Comparison of ENCODE assay signal across 16 mouse cellular contexts in the genomic region with DNA sequence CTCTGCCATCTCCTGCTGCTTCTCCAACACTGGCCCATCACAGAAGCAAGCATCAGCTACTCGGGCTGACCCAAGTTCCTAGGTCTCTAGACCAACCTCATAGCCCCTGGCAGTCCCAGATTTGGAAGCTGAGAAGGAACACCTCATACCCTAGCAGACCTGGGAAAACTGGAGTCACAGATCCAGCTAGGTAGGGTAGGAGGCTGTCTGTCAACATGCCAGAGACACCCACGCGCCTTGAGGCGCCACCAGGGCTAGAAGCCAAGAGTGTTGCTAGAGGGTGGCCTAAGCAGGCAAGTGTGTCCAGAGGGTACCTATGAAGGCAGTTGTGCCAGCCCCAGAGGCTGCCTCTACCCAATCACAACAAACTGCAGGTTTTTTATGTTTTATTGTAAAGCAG. TPM values are rescaled to one million over a fixed set of nuclear protein-coding genes. Genes with fewer than 3 reads are reported as not detected.
DNase-seq lines count a peak whose midpoint lies in the region; ATAC-seq lines count a peak whose summit lies in the region.
"Had no signal": no experiment of that assay in that cellular context is flagged by ENCODE, and none has a peak within 500 bp of the region (broad histone marks: within the 10 kb centered on the region; RNA-seq: fewer than 3 reads in every experiment).

No protein-coding gene starts in this region.

- H3K4me1 ChIP-seq in stomach, embryonic 16.5 days (ENCODE audit: control insufficient read depth, insufficient read depth, low read length) = no peaks in the 10 kb centered on the region
- no peaks in the 10 kb centered on the region for H3K4me1 ChIP-seq in hindbrain, embryonic 11.5 days (replicated peaks; ENCODE audit: control insufficient read depth, insufficient read depth, low read length)
- H3K4me1 ChIP-seq: embryonic facial prominence, embryonic 13.5 days; forebrain, embryonic 13.5 days; heart, embryonic 15.5 days; limb, embryonic 12.5 days had no signal

- DNase-seq in layer of hippocampus, adult 11-12 months (ENCODE audit: low spot score) = peak; percentile 48
- DNase-seq in layer of hippocampus, adult 8-10 months (ENCODE audit: low spot score in 2 of 2) = no peak
- DNase-seq in cerebellum, adult 8-10 months = peak; percentile 72
- DNase-seq in cerebellum, postnatal 14 days = peak; percentile 62 to 67
- no peak for DNase-seq in thymus, postnatal 0 days (ENCODE audit: low spot score)
- DNase-seq in hindbrain, embryonic 11.5 days (ENCODE audit: low spot score) = no peak
- DNase-seq: adrenal gland, postnatal 36 days; lung, postnatal 36 days had no signal

- no peak overlapping the region for H3K4me2 ChIP-seq in stomach, embryonic 16.5 days (ENCODE audit: low read depth, low read length)
- no peak overlapping the region for H3K4me2 ChIP-seq in hindbrain, embryonic 11.5 days (replicated peaks; ENCODE audit: low read depth, low read length)
- H3K4me2 ChIP-seq: embryonic facial prominence, embryonic 13.5 days; forebrain, embryonic 13.5 days; heart, embryonic 15.5 days; hindbrain, embryonic 14.5 days; limb, embryonic 12.5 days; midbrain, embryonic 11.5 days had no signal

- H3K36me3 ChIP-seq in stomach, embryonic 16.5 days (ENCODE audit: control insufficient read depth, insufficient read depth, low read length) = peaks cover 38% of the 10 kb centered on the region; the same call in 1 of the 2 replicates
- H3K36me3 ChIP-seq in hindbrain, embryonic 11.5 days (ENCODE audit: control insufficient read depth, insufficient read depth, low read length) = peaks cover 18% of the 10 kb centered on the region; the same call in 1 of the 2 replicates

- WGBS in stomach, embryonic 16.5 days = 87% methylated on average over 4 of the region's 4 CpGs
- 91% methylated on average over 4 of the region's 4 CpGs for WGBS in hindbrain, embryonic 11.5 days

- no peak overlapping the region for H3K4me3 ChIP-seq in stomach, embryonic 16.5 days (replicated peaks; ENCODE audit: low read length)
- no peak overlapping the region for H3K4me3 ChIP-seq in hindbrain, embryonic 11.5 days (ENCODE audit: low read depth, low read length)
- H3K4me3 ChIP-seq: embryonic facial prominence, embryonic 13.5 days; forebrain, embryonic 13.5 days; heart, embryonic 15.5 days; limb, embryonic 12.5 days; myocyte had no signal

- H3K27me3 ChIP-seq in stomach, embryonic 16.5 days (ENCODE audit: control insufficient read depth, insufficient read depth, low read length) = no peaks in the 10 kb centered on the region
- H3K27me3 ChIP-seq in hindbrain, embryonic 11.5 days (ENCODE audit: control insufficient read depth, insufficient read depth, low read length) = no peaks in the 10 kb centered on the region
- H3K27me3 ChIP-seq: embryonic facial prominence, embryonic 13.5 days; forebrain, embryonic 13.5 days; heart, embryonic 15.5 days; limb, embryonic 12.5 days had no signal

- no peaks in the 10 kb centered on the region for H3K9me3 ChIP-seq in stomach, embryonic 16.5 days (replicated peaks; ENCODE audit: control insufficient read depth, low read length)
- H3K9me3 ChIP-seq in hindbrain, embryonic 11.5 days (ENCODE audit: control insufficient read depth, low read length) = no peaks in the 10 kb centered on the region
- H3K9me3 ChIP-seq: embryonic facial prominence, embryonic 13.5 days; forebrain, embryonic 13.5 days; heart, embryonic 15.5 days; limb, embryonic 12.5 days had no signal

- no peak overlapping the region for H3K9ac ChIP-seq in stomach, embryonic 16.5 days (ENCODE audit: low read length)
- H3K9ac ChIP-seq in hindbrain, embryonic 11.5 days (ENCODE audit: low read depth, low read length) = no peak overlapping the region
- H3K9ac ChIP-seq: embryonic facial prominence, embryonic 13.5 days; forebrain, embryonic 13.5 days; heart, embryonic 15.5 days; hindbrain, embryonic 14.5 days; limb, embryonic 12.5 days had no signal

- H3K27ac ChIP-seq in stomach, embryonic 16.5 days (ENCODE audit: low read length) = peak overlapping the region; percentile 50; the same call in 1 of the 2 replicates
- no peak overlapping the region for H3K27ac ChIP-seq in hindbrain, embryonic 11.5 days (ENCODE audit: low read depth, low read length)
- H3K27ac ChIP-seq: embryonic facial prominence, embryonic 13.5 days; forebrain, embryonic 13.5 days; heart, embryonic 15.5 days; hindbrain, embryonic 14.5 days; limb, embryonic 12.5 days had no signal

- no peak for ATAC-seq in stomach, embryonic 16.5 days (ENCODE audit: insufficient read depth, low FRiP score)
- ATAC-seq in hindbrain, embryonic 11.5 days (ENCODE audit: low FRiP score) = no peak
- ATAC-seq: forebrain, embryonic 13.5 days had no signal

RNA-seq across cellular contexts. Expression of a gene that starts 0.5 kb away (rescaled TPM):
- total RNA-seq in layer of hippocampus, adult 8-10 months (2022) = 10 to 100 TPM in 1 of 4 experiments, 1 to 10 TPM in 3; 5.8 to 12.1 (median 8.2) TPM
- polyA plus RNA-seq in stomach, embryonic 16.5 days (2015; fragmentation: Nextera tagmentation; extraction: Ambion mirVana) = 9.2 and 19.9 TPM in 2 replicates
- 1.7 and 1.9 TPM in 2 replicates for polyA plus RNA-seq in thymus, postnatal 0 days (2015; fragmentation: Nextera tagmentation; extraction: Ambion mirVana)
- 2.6 and 3.2 TPM in 2 replicates for polyA plus RNA-seq in hindbrain, embryonic 11.5 days (2014; fragmentation: Nextera tagmentation; extraction: Ambion mirVana)

RNA-seq across cellular contexts. Expression of a gene that starts 17.0 kb away (rescaled TPM):
- 10 to 100 TPM; 23.1 to 33.9 (median 27.9) TPM for total RNA-seq in layer of hippocampus, adult 8-10 months (2022)
- polyA plus RNA-seq in stomach, embryonic 16.5 days (2015; fragmentation: Nextera tagmentation; extraction: Ambion mirVana) = 153 and 166 TPM in 2 replicates
- 23.2 and 31.3 TPM in 2 replicates for polyA plus RNA-seq in thymus, postnatal 0 days (2015; fragmentation: Nextera tagmentation; extraction: Ambion mirVana)
- 63.9 and 69.8 TPM in 2 replicates for polyA plus RNA-seq in hindbrain, embryonic 11.5 days (2014; fragmentation: Nextera tagmentation; extraction: Ambion mirVana)

RNA-seq across cellular contexts. Expression of a gene that starts 26.7 kb away (rescaled TPM):
- 10 to 100 TPM; 31.0 to 44.2 (median 38.4) TPM for total RNA-seq in layer of hippocampus, adult 8-10 months (2022)
- polyA plus RNA-seq in stomach, embryonic 16.5 days (2015; fragmentation: Nextera tagmentation; extraction: Ambion mirVana) = 29.4 and 35.0 TPM in 2 replicates
- 12.2 and 24.5 TPM in 2 replicates for polyA plus RNA-seq in thymus, postnatal 0 days (2015; fragmentation: Nextera tagmentation; extraction: Ambion mirVana)
- 17.5 and 19.9 TPM in 2 replicates for polyA plus RNA-seq in hindbrain, embryonic 11.5 days (2014; fragmentation: Nextera tagmentation; extraction: Ambion mirVana)

RNA-seq across cellular contexts. Expression of a gene that starts 26.8 kb away (rescaled TPM):
- total RNA-seq in layer of hippocampus, adult 8-10 months (2022) = 10 to 100 TPM; 54.8 to 62.3 (median 57.7) TPM
- polyA plus RNA-seq in stomach, embryonic 16.5 days (2015; fragmentation: Nextera tagmentation; extraction: Ambion mirVana) = 49.6 and 54.5 TPM in 2 replicates
- polyA plus RNA-seq in thymus, postnatal 0 days (2015; fragmentation: Nextera tagmentation; extraction: Ambion mirVana) = 55.7 and 57.4 TPM in 2 replicates
- 60.1 and 64.6 TPM in 2 replicates for polyA plus RNA-seq in hindbrain, embryonic 11.5 days (2014; fragmentation: Nextera tagmentation; extraction: Ambion mirVana)

RNA-seq across cellular contexts. Expression of a gene that starts 29.0 kb away (rescaled TPM):
- total RNA-seq in layer of hippocampus, adult 8-10 months (2022) = 100 to 1,000 TPM; 122 to 134 (median 134) TPM
- 216 and 217 TPM in 2 replicates for polyA plus RNA-seq in stomach, embryonic 16.5 days (2015; fragmentation: Nextera tagmentation; extraction: Ambion mirVana)
- polyA plus RNA-seq in thymus, postnatal 0 days (2015; fragmentation: Nextera tagmentation; extraction: Ambion mirVana) = 232 and 240 TPM in 2 replicates
- polyA plus RNA-seq in hindbrain, embryonic 11.5 days (2014; fragmentation: Nextera tagmentation; extraction: Ambion mirVana) = 360 and 364 TPM in 2 replicates

Comparison
In these comparisons a context has a peak if more than half of its experiments do, and no peak if none do; other contexts are left out.
1. DNase-seq: peak in layer of hippocampus, adult 11-12 months (single experiment), cerebellum, adult 8-10 months (single experiment) and cerebellum, postnatal 14 days (2 of 2); none in layer of hippocampus, adult 8-10 months (0 of 2), thymus, postnatal 0 days (single experiment) and hindbrain, embryonic 11.5 days (single experiment).